Mouse (Mus musculus): Measurements from ENCODE around the gene Ltbp4. TPM values are rescaled to one million over a fixed set of nuclear protein-coding genes. Genes with fewer than 3 reads are reported as not detected.
A peak's percentile ranks its signal among the peaks of the same experiment; 100 is the strongest.

Ltbp4 gene
- total and polyA plus RNA-seq, 3 experiments: 0.43 to 2.6 (median 1.5) TPM

DNA sequence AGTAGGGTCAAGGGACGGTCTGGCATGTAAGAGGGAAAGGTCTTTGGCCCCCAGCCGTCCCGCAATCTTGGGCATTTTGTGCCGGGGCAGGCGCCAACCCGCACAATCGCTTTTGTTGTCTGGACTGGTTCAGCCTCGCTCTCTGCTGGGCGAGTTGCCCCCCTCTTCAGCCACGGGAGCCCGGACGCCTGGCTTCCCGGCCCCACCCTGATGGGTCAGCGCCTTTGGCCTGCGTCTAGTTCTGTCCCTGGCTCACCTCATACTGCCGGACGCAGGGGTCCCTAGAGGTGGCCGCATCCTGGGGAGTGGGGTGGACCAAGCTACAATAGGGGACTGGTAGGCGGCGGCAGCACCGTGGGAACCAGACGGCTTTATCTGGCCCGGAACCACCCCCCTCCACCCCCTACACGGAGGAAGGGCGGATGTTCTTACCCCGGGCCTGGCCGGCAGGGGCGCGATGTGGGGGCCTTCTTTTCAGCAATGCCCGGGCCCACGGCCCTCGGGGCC, 3.0 kb downstream of the Ltbp4 start:
- Histone ChIP-seq H3K4me3 (replicated peaks in 1 of 3; ENCODE audit: low read depth in 2 of 3, low read length in 2 of 3, poor library complexity in 1 of 3) (no peak overlapping the region), H3K9me3 (replicated peaks; ENCODE audit: low read length) (no peaks in the 10 kb centered on the region), H3K27me3 (replicated peaks) (peaks cover 47% of the 10 kb centered on the region), H3K9ac (ENCODE audit: insufficient read depth, low read depth) (no peak overlapping the region), H3K36me3 (replicated peaks in 1 of 2; ENCODE audit: control insufficient read depth in 1 of 2, insufficient read depth in 1 of 2, low read length in 1 of 2) (no peaks in the 10 kb centered on the region), H3K4me2 (ENCODE audit: insufficient read depth, low read depth, poor library complexity, severe bottlenecking) (no peak overlapping the region), H3K79me2 (replicated peaks; ENCODE audit: control insufficient read depth, extremely low read depth, insufficient read depth, poor library complexity, severe bottlenecking) (no peaks in the 10 kb centered on the region), H3K4me1 (ENCODE audit: control insufficient read depth in 1 of 2, insufficient read depth in 2 of 2) (peaks cover 4 to 44% of the 10 kb centered on the region in 2 experiments), H3K27ac (ENCODE audit: insufficient read depth, low read depth) (no peak overlapping the region)
- in situ Hi-C loops (cut with MboI; ENCODE audit: low pct_ligation_motif_present, low pct_unique_long_range_greater_than_20kb, low sequenced_read_pairs) (loop anchor here (10.0 kb wide), 1 partner anchor 190 kb away; the partner anchor contains the start of gene Hipk4), dilution Hi-C loops (cut with MboI; ENCODE audit: extremely low pct_ligation_motif_present, extremely low pct_unique_long_range_greater_than_20kb, low sequenced_read_pairs) (no loop called here)
- no peak for DNase-seq (ENCODE audit: extremely low read depth)
- no peak for TF ChIP-seq GABPA (IDR thresholded peaks at IDR 0.05; ENCODE audit: insufficient replicate concordance, low read depth, low read length)

- no peaks in the 10 kb centered on the region for H3K9me3 ChIP-seq (replicated peaks; ENCODE audit: low read length)
- no peak overlapping the region for H3K27ac ChIP-seq (ENCODE audit: insufficient read depth, low read depth)
- H3K9ac ChIP-seq (ENCODE audit: insufficient read depth, low read depth): peak overlapping the region; percentile 11
- no peaks in the 10 kb centered on the region for H3K36me3 ChIP-seq (replicated peaks in 1 of 2; ENCODE audit: control insufficient read depth in 1 of 2, insufficient read depth in 1 of 2, low read length in 1 of 2)
- no peak for DNase-seq (ENCODE audit: extremely low read depth)
- in situ Hi-C loops (cut with MboI; ENCODE audit: low pct_ligation_motif_present, low pct_unique_long_range_greater_than_20kb, low sequenced_read_pairs): loop anchor here (10.0 kb wide), 1 partner anchor 191 kb away; the partner anchor contains the start of gene Hipk4
- no peak for TF ChIP-seq JUN (IDR thresholded peaks at IDR 0.05; ENCODE audit: insufficient read depth, low read depth, low read length)
- TF ChIP-seq NRF1 (IDR thresholded peaks at IDR 0.05; ENCODE audit: low read depth, low read length): peak; percentile 54
- TF ChIP-seq UBTF (IDR thresholded peaks at IDR 0.05; ENCODE audit: low read depth, low read length): 0 out of 2 replicates have a peak, but pooled peaks have one; percentile 2
- H3K4me1 ChIP-seq (ENCODE audit: control insufficient read depth in 1 of 2, insufficient read depth in 2 of 2): peaks cover 4 to 49% of the 10 kb centered on the region in 2 experiments
- H3K27me3 ChIP-seq (replicated peaks): peaks cover 49% of the 10 kb centered on the region
- peak overlapping the region; percentile 34 to 60 (median 44) for H3K4me3 ChIP-seq (replicated peaks in 1 of 3; ENCODE audit: low read depth in 2 of 3, low read length in 2 of 3, poor library complexity in 1 of 3)
- dilution Hi-C loops (cut with MboI; ENCODE audit: extremely low pct_ligation_motif_present, extremely low pct_unique_long_range_greater_than_20kb, low sequenced_read_pairs): no loop called here
- peak overlapping the region; percentile 83 for H3K4me2 ChIP-seq (ENCODE audit: insufficient read depth, low read depth, poor library complexity, severe bottlenecking)
- H3K79me2 ChIP-seq (replicated peaks; ENCODE audit: control insufficient read depth, extremely low read depth, insufficient read depth, poor library complexity, severe bottlenecking): no peaks in the 10 kb centered on the region
These were observed 4.1 kb downstream of the Ltbp4 start for GRCm38 (mm10) chr7:27333316-27333941.

- peak overlapping the region; percentile 14; the same call in 1 of the 2 replicates for H3K9ac ChIP-seq (ENCODE audit: insufficient read depth, low read depth)
- TF ChIP-seq IRF4 (IDR thresholded peaks at IDR 0.05; ENCODE audit: low read depth, low read length): no peak
- peak; percentile 72; the same call in 1 of the 2 replicates for TF ChIP-seq SIN3A (IDR thresholded peaks at IDR 0.05; ENCODE audit: low read length)
- no peak for TF ChIP-seq USF1 (IDR thresholded peaks at IDR 0.05; ENCODE audit: low read depth, low read length)
- no peak for TF ChIP-seq PAX5 (IDR thresholded peaks at IDR 0.05; ENCODE audit: low read length)
- peak; percentile 55 for TF ChIP-seq NELFE (IDR thresholded peaks at IDR 0.05; ENCODE audit: low read depth, low read length)
- peak; percentile 90 for TF ChIP-seq MXI1 (IDR thresholded peaks at IDR 0.05; ENCODE audit: low read depth, low read length)
- peak; percentile 67; the same call in 1 of the 2 replicates for TF ChIP-seq POLR2A (IDR thresholded peaks at IDR 0.05; ENCODE audit: low read depth, low read length)
- TF ChIP-seq MEF2A (IDR thresholded peaks at IDR 0.05; ENCODE audit: borderline replicate concordance, low read depth, low read length): 0 out of 2 replicates have a peak, but pooled peaks have one; percentile 37
- no peak for TF ChIP-seq E2F4 (IDR thresholded peaks at IDR 0.05; ENCODE audit: insufficient replicate concordance, low read depth, low read length)
- peak; percentile 66 for TF ChIP-seq MAZ (IDR thresholded peaks at IDR 0.05; ENCODE audit: low read depth, low read length)
- TF ChIP-seq ZC3H11A (IDR thresholded peaks at IDR 0.05; ENCODE audit: low read depth, low read length): no peak
- TF ChIP-seq EP300 (IDR thresholded peaks at IDR 0.05; ENCODE audit: low read length): no peak
- TF ChIP-seq MYC (IDR thresholded peaks at IDR 0.05; ENCODE audit: low read depth, low read length): peak; percentile 99
- TF ChIP-seq HCFC1 (IDR thresholded peaks at IDR 0.05; ENCODE audit: low read depth, low read length): peak; percentile 48
- peak; percentile 56 to 81 for TF ChIP-seq CTCF (conservative IDR thresholded peaks at IDR 0.05 in 1 of 2, IDR thresholded peaks at IDR 0.05 in 1 of 2; ENCODE audit: low read depth in 2 of 2, low read length in 2 of 2)
- TF ChIP-seq RCOR1 (conservative IDR thresholded peaks at IDR 0.05; ENCODE audit: low read depth, low read length): 0 out of 2 replicates have a peak, but pooled peaks have one; percentile 25
- TF ChIP-seq SMC3 (IDR thresholded peaks at IDR 0.05; ENCODE audit: low read depth, low read length): peak; percentile 52
- TF ChIP-seq GABPA (IDR thresholded peaks at IDR 0.05; ENCODE audit: insufficient replicate concordance, low read depth, low read length): no peak
- TF ChIP-seq UBTF (IDR thresholded peaks at IDR 0.05; ENCODE audit: low read depth, low read length): 0 out of 2 replicates have a peak, but pooled peaks have one; percentile 20
These were observed 4.9 kb downstream of the Ltbp4 start for GRCm38 (mm10) chr7:27332353-27333199.

More at GRCm38 (mm10) chr7:27332353-27333199, 4.9 kb downstream of the Ltbp4 start:
- Histone ChIP-seq H3K4me2 (ENCODE audit: insufficient read depth, low read depth, poor library complexity, severe bottlenecking) (peak overlapping the region; percentile 83), H3K36me3 (replicated peaks in 1 of 2; ENCODE audit: control insufficient read depth in 1 of 2, insufficient read depth in 1 of 2, low read length in 1 of 2) (no peaks in the 10 kb centered on the region), H3K27me3 (replicated peaks) (peaks cover 47% of the 10 kb centered on the region), H3K4me1 (ENCODE audit: control insufficient read depth in 1 of 2, insufficient read depth in 2 of 2) (peaks cover 4 to 41% of the 10 kb centered on the region in 2 experiments), H3K79me2 (replicated peaks; ENCODE audit: control insufficient read depth, extremely low read depth, insufficient read depth, poor library complexity, severe bottlenecking) (no peaks in the 10 kb centered on the region), H3K27ac (ENCODE audit: insufficient read depth, low read depth) (peak overlapping the region; percentile 11), H3K9me3 (replicated peaks; ENCODE audit: low read length) (no peaks in the 10 kb centered on the region), H3K4me3 (replicated peaks in 1 of 3; ENCODE audit: low read depth in 2 of 3, low read length in 2 of 3, poor library complexity in 1 of 3) (peak overlapping the region; percentile 44 to 60 (median 44))
- dilution Hi-C loops (cut with MboI; ENCODE audit: extremely low pct_ligation_motif_present, extremely low pct_unique_long_range_greater_than_20kb, low sequenced_read_pairs): no loop called here
- DNase-seq (ENCODE audit: extremely low read depth): peak; percentile 85
- in situ Hi-C loops (cut with MboI; ENCODE audit: low pct_ligation_motif_present, low pct_unique_long_range_greater_than_20kb, low sequenced_read_pairs): loop anchor here (10.0 kb wide), 1 partner anchor 192 kb away; the partner anchor contains the start of gene Hipk4
